Mouse (Mus musculus) midbrain, embryonic 11.5 days (tissue): ENCODE measurements around the gene Pgbd5. TPM values are rescaled to one million over a fixed set of nuclear protein-coding genes. Genes with fewer than 3 reads are reported as not detected.

ENCODE experiments used
- ATAC-seq: fragments of 200-750 bp; cut with Nextera tagmentation; 2 replicates; pipeline ENCODE4 v1.8.0; 2017; ENCODE audit warnings: moderate TSS enrichment, moderate library complexity; ENCODE audit not compliant: low FRiP score
- DNase-seq: peaks from one replicate; pipeline ENCODE4 v3.0.0; 2015; ENCODE audit warnings: low spot score; ENCODE audit errors: missing footprints
- H3K27ac ChIP-seq: fragments of 300-500 bp; sonication (generic); 2 replicates; pipeline ENCODE4 v1.5.1; 2014; ENCODE audit warnings: low read depth, low read length
- H3K27me3 ChIP-seq: fragments of 300-500 bp; sonication (generic); 2 replicates; pipeline ENCODE4 v1.6.1; 2014; ENCODE audit warnings: mild to moderate bottlenecking, low read length, moderate library complexity, mixed read lengths; ENCODE audit not compliant: control insufficient read depth, insufficient read depth
- H3K36me3 ChIP-seq: fragments of 300-500 bp; sonication (generic); 2 replicates; pipeline ENCODE4 v1.6.1; 2014; ENCODE audit warnings: mild to moderate bottlenecking, low read length, moderate library complexity, mixed read lengths; ENCODE audit not compliant: control insufficient read depth, insufficient read depth
- H3K4me1 ChIP-seq: fragments of 300-500 bp; sonication (generic); 2 replicates; pipeline ENCODE4 v1.6.1; 2014; ENCODE audit warnings: low read length; ENCODE audit not compliant: control insufficient read depth, insufficient read depth
- H3K4me2 ChIP-seq: fragments of 300-500 bp; sonication (generic); 2 replicates; pipeline ENCODE4 v1.6.1; 2014; ENCODE audit warnings: mild to moderate bottlenecking, moderate library complexity
- H3K4me3 ChIP-seq: fragments of 300-500 bp; sonication (generic); 2 replicates; pipeline ENCODE4 v1.5.1; 2014; ENCODE audit warnings: low read depth, low read length
- H3K9ac ChIP-seq: fragments of 300-500 bp; sonication (generic); 2 replicates; pipeline ENCODE4 v1.6.1; 2014; ENCODE audit warnings: low read length
- H3K9me3 ChIP-seq: fragments of 300-500 bp; sonication (generic); 2 replicates; pipeline ENCODE4 v1.6.1; 2016; ENCODE audit warnings: low read length; ENCODE audit not compliant: control insufficient read depth
- WGBS: fragments of 180-500 bp; shearing (Covaris S2); extraction: QIAGEN DNeasy Blood & Tissue Kit; methylation state at CpG from one replicate; pipeline ENCODE4 v1.1.7; 2014; 5-methylcytosine and 5-hydroxymethylcytosine counted together
- polyA plus RNA-seq: library from polyadenylated mRNA; unstranded; fragments of >200 nt; fragmentation: Nextera tagmentation; extraction: Ambion mirVana; gene quantifications from 2 replicates; pipeline ENCODE4 v1.2.1, GENCODE M21; 2014

Gene Pgbd5
- polyA plus RNA-seq, 1 experiment from 2014 or later: 4.5 TPM

DNA sequence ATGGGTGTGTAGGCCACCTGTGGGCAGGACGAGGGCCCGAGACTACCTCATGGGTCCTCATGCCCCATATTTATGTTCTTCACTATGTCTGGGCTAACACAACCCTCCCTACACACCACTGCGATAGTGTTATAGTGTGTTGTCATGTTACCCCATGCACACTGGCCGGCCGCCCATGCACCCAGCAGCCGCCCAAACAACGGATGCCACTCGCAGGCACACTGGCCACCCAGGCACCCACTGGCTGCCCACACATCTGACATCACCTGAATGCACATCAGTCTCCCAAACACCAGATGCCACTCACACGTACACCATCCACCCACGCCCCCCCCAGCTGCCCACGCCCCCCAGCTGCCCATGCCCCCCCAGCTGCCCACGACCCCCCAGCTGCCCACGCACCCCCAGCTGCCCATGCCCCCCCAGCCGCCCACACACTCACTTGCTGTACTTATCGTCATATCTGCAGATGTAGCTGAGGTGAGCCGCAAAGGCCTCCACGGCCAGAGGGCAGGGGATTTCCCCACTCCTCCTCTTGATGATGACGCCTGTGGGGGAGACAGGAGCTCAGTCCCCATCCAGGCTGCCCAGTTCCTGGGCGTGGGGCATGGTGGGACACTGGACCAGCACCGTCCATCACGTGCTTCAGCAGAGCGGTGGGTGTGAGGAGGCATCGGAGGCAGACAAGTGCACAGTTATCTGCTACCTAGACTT is 67.9 kb downstream of the Pgbd5 start:
- Histone ChIP-seq H3K27me3 (no peaks in the 10 kb centered on the region), H3K9me3 (no peaks in the 10 kb centered on the region), H3K9ac (no peak overlapping the region), H3K4me2 (no peak overlapping the region), H3K27ac (no peak overlapping the region), H3K4me1 (no peaks in the 10 kb centered on the region), H3K4me3 (no peak overlapping the region), H3K36me3 (no peaks in the 10 kb centered on the region)
- no peak for ATAC-seq
- no peak for DNase-seq
- WGBS: 89% methylated on average over 23 of the region's 23 CpGs

DNA sequence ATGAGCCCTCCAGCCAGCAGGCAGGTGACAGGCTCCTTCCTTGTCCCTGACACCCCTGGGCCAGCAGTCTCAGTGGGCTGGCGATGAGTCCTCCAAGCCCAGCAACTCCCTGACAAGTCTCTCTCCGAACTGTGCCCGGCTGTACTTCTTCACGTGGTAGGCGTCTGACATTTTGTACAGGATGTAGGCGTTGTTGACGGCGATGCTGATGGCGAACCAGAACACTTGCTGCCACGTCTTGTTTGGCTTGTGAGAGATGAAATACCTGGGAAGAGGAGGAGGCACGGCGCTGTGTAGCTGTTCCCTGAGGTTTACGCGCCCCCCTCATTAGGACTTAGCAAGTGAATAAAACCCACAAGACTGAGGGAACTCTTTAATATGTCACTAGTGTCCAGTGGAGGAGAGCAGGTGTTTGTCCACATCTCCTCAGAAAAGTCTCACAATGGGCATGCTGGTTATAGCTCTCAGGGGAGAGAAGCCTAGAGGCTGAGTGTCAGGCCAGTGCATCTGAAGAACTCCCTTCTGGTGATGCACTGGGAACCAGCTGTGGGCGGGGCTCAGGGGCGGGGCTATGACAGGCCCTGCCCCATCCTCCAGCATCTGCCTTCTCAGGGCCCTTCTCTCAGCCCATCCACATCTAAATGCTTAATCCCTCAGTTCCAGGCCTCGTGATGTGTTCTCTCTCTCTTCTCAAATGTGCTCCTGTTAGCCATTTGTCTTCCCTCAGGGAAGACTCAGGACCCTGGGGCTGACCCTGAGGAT is 68.9 kb downstream of the Pgbd5 start:
- no peak overlapping the region for H3K4me2 ChIP-seq
- H3K36me3 ChIP-seq: no peaks in the 10 kb centered on the region
- H3K4me3 ChIP-seq: no peak overlapping the region
- 76% methylated on average over 17 of the region's 17 CpGs for WGBS
- no peaks in the 10 kb centered on the region for H3K4me1 ChIP-seq
- no peak overlapping the region for H3K27ac ChIP-seq
- DNase-seq (peak; percentile 87), ATAC-seq (peak; percentile 46; the same call in 1 of the 2 replicates)
- H3K9me3 ChIP-seq: no peaks in the 10 kb centered on the region
- no peaks in the 10 kb centered on the region for H3K27me3 ChIP-seq
- H3K9ac ChIP-seq: no peak overlapping the region

DNA sequence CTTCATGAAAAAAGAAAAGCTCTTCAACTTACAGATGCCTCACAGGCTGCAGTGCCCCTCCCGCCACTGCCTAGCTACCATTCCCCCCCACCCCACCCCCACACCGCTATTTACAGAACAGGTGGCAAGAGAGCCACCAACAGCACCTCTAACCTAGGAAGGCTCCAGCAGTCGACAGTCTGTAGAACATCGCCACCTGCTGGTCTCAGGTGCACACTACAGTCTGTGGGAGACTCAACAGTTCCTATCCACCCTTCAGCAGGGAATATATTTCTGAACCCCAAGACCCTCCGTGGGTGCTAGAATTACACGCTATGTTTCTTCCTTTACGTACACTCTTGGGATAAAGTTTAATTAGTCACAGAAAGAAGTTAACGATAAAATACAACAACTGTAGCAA is 71.2 kb downstream of the Pgbd5 start:
- ATAC-seq (no peak), DNase-seq (peak; percentile 97)
- Histone ChIP-seq H3K9me3 (no peaks in the 10 kb centered on the region), H3K27ac (no peak overlapping the region), H3K4me3 (no peak overlapping the region), H3K4me2 (no peak overlapping the region), H3K27me3 (no peaks in the 10 kb centered on the region), H3K36me3 (no peaks in the 10 kb centered on the region), H3K4me1 (no peaks in the 10 kb centered on the region), H3K9ac (no peak overlapping the region)
- whole genome bisulfite sequencing: 15% methylated on average over 8 of the region's 8 CpGs

DNA sequence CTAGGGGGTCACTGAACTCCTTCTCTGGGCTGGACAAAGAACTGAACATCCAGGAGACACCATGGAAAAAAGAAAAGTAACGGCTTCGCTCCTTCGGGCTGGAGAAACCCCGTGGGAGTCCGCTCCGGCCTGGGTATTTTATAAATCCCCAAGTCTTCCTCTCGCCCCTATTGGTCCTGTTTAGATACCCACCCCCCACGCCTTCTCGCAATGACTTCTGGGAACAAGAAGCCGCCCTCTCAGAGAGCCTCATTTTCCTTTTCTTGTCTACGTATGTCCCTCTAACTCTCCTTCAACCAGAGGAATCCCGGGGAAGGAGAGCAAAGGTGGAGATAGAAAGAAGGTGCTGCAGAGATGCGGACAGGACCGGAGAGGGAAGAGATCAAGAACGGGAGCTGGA is 76.1 kb downstream of the Pgbd5 start:
- Histone ChIP-seq H3K9ac (no peak overlapping the region), H3K4me1 (no peaks in the 10 kb centered on the region), H3K4me2 (no peak overlapping the region), H3K27me3 (no peaks in the 10 kb centered on the region), H3K36me3 (no peaks in the 10 kb centered on the region), H3K27ac (no peak overlapping the region), H3K9me3 (no peaks in the 10 kb centered on the region; the same call in 1 of the 2 replicates), H3K4me3 (no peak overlapping the region)
- no peak for DNase-seq
- ATAC-seq: no peak
- WGBS: 92% methylated on average over 15 of the region's 15 CpGs

DNA sequence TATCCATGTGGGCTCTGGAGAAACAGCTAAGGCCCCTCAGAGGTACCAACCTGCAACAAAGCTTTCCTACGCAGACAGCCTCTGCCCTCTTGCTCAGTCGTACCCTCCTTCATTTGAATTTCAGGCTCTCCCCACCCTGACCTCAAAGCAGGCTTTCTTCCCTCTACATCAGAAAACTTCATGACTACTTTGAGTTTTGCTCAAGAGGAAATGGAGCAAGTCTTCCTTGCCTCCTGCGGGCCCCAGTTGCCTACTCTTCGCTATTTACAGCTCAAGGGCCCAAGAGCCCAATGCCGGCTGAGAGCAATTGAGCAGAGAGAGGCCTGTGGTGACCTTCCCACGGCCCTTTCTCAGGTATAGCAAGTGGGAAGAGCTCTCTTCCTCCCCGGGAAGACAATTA is 76.9 kb downstream of the Pgbd5 start:
- DNase-seq (no peak), ATAC-seq (no peak)
- no peaks in the 10 kb centered on the region for H3K4me1 ChIP-seq
- no peak overlapping the region for H3K9ac ChIP-seq
- no peak overlapping the region for H3K4me2 ChIP-seq
- no peaks in the 10 kb centered on the region for H3K36me3 ChIP-seq
- WGBS: 87% methylated on average over 7 of the region's 7 CpGs
- H3K27me3 ChIP-seq: no peaks in the 10 kb centered on the region
- H3K4me3 ChIP-seq: no peak overlapping the region
- no peaks in the 10 kb centered on the region; the same call in 1 of the 2 replicates for H3K9me3 ChIP-seq
- H3K27ac ChIP-seq: no peak overlapping the region

DNA sequence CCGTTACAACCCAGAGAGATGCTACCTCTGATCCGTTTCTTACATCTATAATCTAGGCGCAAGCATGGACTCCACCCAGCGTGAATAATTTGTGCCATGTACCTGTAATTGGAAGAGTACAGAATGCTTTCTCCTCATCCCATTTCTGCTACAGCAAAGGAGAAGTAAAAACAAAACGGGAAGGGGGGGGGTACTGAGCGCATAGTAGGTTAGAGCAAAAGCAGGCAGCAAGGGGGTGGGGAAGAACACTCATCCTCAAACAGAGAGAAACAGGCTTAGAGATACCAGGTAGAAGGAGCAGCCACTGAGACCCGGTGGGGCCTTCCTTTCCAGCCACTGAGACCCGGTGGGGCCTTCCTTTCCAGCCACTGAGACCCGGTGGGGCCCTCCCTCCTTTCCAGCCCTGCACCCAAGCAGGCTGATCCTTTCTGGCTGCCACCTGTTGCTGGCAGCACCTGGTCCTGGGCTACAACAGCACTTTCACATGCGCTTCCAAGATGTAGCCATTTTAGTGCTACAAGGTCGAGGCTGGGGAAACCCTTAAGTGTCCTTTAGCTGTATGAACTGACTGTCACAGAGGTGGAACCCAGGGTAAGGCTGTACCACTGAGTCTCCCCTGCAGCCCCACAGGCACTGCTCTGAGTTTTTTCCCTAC is 77.6 kb downstream of the Pgbd5 start:
- Histone ChIP-seq H3K9me3 (no peaks in the 10 kb centered on the region; the same call in 1 of the 2 replicates), H3K27ac (no peak overlapping the region), H3K27me3 (no peaks in the 10 kb centered on the region), H3K36me3 (no peaks in the 10 kb centered on the region), H3K9ac (no peak overlapping the region), H3K4me1 (no peaks in the 10 kb centered on the region), H3K4me3 (no peak overlapping the region), H3K4me2 (no peak overlapping the region)
- WGBS: 81% methylated on average over 11 of the region's 11 CpGs
- ATAC-seq (no peak), DNase-seq (no peak)

DNA sequence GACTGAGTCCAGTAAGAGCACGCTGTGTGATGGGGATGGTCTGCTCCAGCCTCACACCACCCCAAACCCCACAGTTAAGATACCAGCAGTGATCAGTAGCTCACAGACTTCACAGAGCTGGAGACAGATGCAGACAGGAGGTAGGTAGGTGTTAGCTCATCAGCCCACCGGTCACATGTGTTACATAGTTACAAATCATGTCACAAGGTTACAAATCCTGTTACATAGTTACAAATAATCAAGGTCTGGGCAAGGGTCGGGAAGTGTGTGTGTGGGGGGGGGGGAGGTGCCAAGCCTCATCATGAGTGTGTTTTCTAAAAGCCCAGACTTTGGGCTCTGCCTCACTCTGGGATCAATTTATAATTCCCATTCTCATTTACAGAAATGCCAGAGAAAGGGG is 78.5 kb downstream of the Pgbd5 start:
- ATAC-seq (no peak), DNase-seq (peak; percentile 41)
- Histone ChIP-seq H3K9me3 (no peaks in the 10 kb centered on the region; the same call in 1 of the 2 replicates), H3K4me2 (no peak overlapping the region), H3K4me1 (no peaks in the 10 kb centered on the region), H3K9ac (no peak overlapping the region), H3K36me3 (no peaks in the 10 kb centered on the region), H3K27ac (no peak overlapping the region), H3K27me3 (no peaks in the 10 kb centered on the region), H3K4me3 (no peak overlapping the region)
- WGBS: 76% methylated on average over 3 of the region's 3 CpGs

DNA sequence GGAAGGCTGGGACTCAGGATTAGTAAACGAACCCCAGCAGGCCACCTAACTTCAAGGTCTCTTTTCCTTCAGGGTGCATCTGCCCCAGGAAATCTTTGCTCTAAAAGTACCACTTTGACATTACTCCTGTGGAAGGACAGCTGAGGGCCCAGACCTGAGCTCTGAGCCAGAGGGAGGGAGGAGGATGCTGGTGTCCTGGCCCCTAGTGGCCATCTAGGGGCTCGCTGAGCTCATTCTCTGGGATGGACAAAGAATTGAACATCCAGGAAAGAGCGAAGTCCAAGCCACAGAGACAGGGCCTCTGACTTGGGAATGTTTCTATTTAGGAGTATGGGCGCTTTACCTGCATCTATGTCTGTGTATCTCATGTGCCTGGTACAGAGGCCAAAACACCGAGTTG is 87.8 kb downstream of the Pgbd5 start:
- no peaks in the 10 kb centered on the region for H3K9me3 ChIP-seq
- H3K4me2 ChIP-seq: no peak overlapping the region
- no peaks in the 10 kb centered on the region for H3K36me3 ChIP-seq
- 66% methylated on average over 5 of the region's 5 CpGs for WGBS
- no peak overlapping the region for H3K9ac ChIP-seq
- no peak overlapping the region for H3K27ac ChIP-seq
- H3K4me3 ChIP-seq: no peak overlapping the region
- H3K27me3 ChIP-seq: no peaks in the 10 kb centered on the region
- DNase-seq (no peak), ATAC-seq (no peak)
- no peaks in the 10 kb centered on the region for H3K4me1 ChIP-seq

DNA sequence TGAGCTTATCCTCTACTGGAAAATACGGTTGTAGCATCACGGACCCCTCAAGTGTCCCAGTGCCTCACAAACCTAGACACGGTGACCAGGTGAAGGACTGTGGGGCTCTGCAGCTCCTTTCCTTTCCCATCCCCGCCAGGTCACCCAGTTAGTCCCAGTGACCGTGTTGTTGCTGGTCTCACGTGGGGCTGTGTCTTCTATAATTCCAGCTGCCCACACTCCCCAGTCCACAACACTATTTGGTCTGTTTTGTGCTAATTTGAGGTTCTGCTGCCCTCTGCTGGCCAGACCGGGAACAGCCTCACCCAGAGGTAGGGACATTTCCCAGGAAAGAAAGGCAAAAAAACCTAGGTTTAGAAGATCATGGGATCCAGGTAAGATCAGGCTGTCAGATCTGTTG is 89.8 kb downstream of the Pgbd5 start:
- ATAC-seq (peak; percentile 49; the same call in 1 of the 2 replicates), DNase-seq (peak; percentile 99)
- H3K4me3 ChIP-seq: no peak overlapping the region
- no peaks in the 10 kb centered on the region for H3K4me1 ChIP-seq
- no peaks in the 10 kb centered on the region for H3K27me3 ChIP-seq
- WGBS: 39% methylated on average over 7 of the region's 7 CpGs
- H3K4me2 ChIP-seq: no peak overlapping the region
- no peak overlapping the region for H3K9ac ChIP-seq
- 0 out of 2 replicates have a peak, but pooled peaks cover 4% of the 10 kb centered on the region for H3K36me3 ChIP-seq
- no peak overlapping the region for H3K27ac ChIP-seq
- H3K9me3 ChIP-seq: no peaks in the 10 kb centered on the region
